Mouse (Mus musculus) C2C12 (cell line): Measurements from ENCODE around the gene Hyal2. TPM values are rescaled to one million over a fixed set of nuclear protein-coding genes. Genes with fewer than 3 reads are reported as not detected.

Experiments used
- H3K27me3 ChIP-seq: one replicate; pipeline ENCODE4 v1.6.1; 2011; ENCODE audit not compliant: control insufficient read depth, insufficient read depth, insufficient read length
- H3K36me3 ChIP-seq: one replicate; pipeline ENCODE4 v1.6.1; 2011; ENCODE audit not compliant: control insufficient read depth, insufficient read depth
- H3K4me3 ChIP-seq: one replicate; pipeline ENCODE4 v1.5.1; 2011; ENCODE audit warnings: mild to moderate bottlenecking, control low read depth; ENCODE audit not compliant: poor library complexity, insufficient read depth, severe bottlenecking
- H3K79me2 ChIP-seq: one replicate; pipeline ENCODE4 v1.6.1; 2011; ENCODE audit not compliant: control insufficient read depth, insufficient read depth
- H3K79me3 ChIP-seq: one replicate; pipeline ENCODE4 v1.6.1; 2011; ENCODE audit warnings: low read depth, control low read depth
- H3ac ChIP-seq: one replicate; pipeline ENCODE3; 2011; ENCODE audit warnings: low read depth; ENCODE audit not compliant: control insufficient read depth, insufficient read length
- CEBPB ChIP-seq: IDR thresholded peaks from one replicate; pipeline ENCODE4 v1.6.1; 2011; ENCODE audit warnings: low read depth, mild to moderate bottlenecking, control low read depth, moderate library complexity
- CTCF ChIP-seq: IDR thresholded peaks from one replicate; pipeline ENCODE4 v1.5.1; 2011; ENCODE audit not compliant: control insufficient read depth, insufficient read depth, insufficient read length
- FOSL1 ChIP-seq: IDR thresholded peaks from one replicate; pipeline ENCODE4 v1.8.0; 2011; ENCODE audit warnings: mild to moderate bottlenecking, low read length; ENCODE audit not compliant: poor library complexity, insufficient read depth, severe bottlenecking
- MAX ChIP-seq: IDR thresholded peaks from one replicate; pipeline ENCODE4 v1.6.1; 2011; ENCODE audit warnings: mild to moderate bottlenecking, control low read depth
- MYOD1 ChIP-seq: IDR thresholded peaks from one replicate; pipeline ENCODE4 v1.6.1; 2011; ENCODE audit warnings: low read depth; ENCODE audit not compliant: control insufficient read depth, insufficient read length
- MYOG ChIP-seq: IDR thresholded peaks from one replicate; pipeline ENCODE4 v1.6.1; 2011; ENCODE audit not compliant: control insufficient read depth, insufficient read length; ENCODE audit errors: extremely low read depth
- USF1 ChIP-seq: IDR thresholded peaks from one replicate; pipeline ENCODE4 v1.6.1; 2011; ENCODE audit warnings: low read depth, mild to moderate bottlenecking, control low read depth, moderate library complexity
- polyA plus RNA-seq: library from polyadenylated mRNA; unstranded; fragments of >200 nt; fragmentation: generic; extraction: Trizol; gene quantifications from one replicate; pipeline ENCODE4 v1.2.1, GENCODE M21; 2012; ENCODE audit warnings: missing spikeins

Hyal2 gene
- polyA plus RNA-seq, 1 experiment, result 59.7 TPM

GRCm38 (mm10) chr9:107533791-107534407 is 33.8 kb upstream of the Hyal2 start, which contains the start of gene Tmem115:
Tmem115 (plus strand) TSS chr9:107533945.
- no peak for TF ChIP-seq CTCF
- TF ChIP-seq USF1, result no peak
- TF ChIP-seq MYOG, result no peak
- no peak for TF ChIP-seq MAX
- no peak for TF ChIP-seq FOSL1
- TF ChIP-seq MYOD1, result no peak
- no peak for TF ChIP-seq CEBPB

DNA sequence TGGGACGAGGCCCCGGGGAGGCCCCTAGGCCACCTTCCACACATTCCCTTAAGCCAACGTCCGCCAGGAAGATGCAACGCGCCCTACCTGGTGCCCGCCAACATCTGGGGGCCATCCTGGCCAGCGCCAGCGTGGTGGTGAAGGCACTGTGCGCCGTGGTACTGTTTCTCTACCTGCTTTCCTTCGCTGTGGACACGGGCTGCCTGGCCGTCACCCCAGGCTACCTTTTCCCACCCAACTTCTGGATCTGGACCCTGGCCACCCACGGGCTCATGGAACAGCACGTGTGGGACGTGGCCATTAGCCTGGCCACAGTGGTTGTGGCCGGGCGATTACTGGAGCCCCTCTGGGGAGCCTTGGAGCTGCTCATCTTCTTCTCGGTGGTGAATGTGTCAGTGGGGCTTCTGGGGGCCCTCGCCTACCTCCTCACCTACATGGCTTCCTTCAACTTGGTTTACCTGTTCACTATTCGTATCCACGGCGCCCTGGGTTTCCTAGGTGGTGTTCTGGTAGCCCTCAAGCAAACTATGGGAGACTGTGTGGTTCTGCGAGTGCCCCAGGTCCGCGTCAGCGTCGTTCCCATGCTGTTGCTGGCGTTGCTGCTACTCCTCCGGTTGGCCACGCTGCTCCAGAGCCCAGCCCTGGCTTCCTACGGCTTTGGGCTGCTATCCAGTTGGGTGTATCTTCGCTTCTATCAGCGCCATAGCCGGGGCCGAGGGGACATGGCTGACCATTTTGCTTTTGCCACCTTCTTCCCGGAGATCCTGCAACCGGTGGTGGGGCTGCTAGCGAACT is 33.1 kb upstream of the Hyal2 start:
- peak overlapping the region; percentile 77 for H3ac ChIP-seq
- H3K4me3 ChIP-seq, result peak overlapping the region; percentile 74
- H3K79me2 ChIP-seq, result peaks cover 36% of the 10 kb centered on the region
- H3K79me3 ChIP-seq, result peaks cover 27% of the 10 kb centered on the region
- TF ChIP-seq MYOG, result no peak
- no peak for TF ChIP-seq MAX
- no peaks in the 10 kb centered on the region for H3K27me3 ChIP-seq
- peaks cover 15% of the 10 kb centered on the region for H3K36me3 ChIP-seq

More at GRCm38 (mm10) chr9:107533791-107534407, 33.8 kb upstream of the Hyal2 start, which contains the start of gene Tmem115:
- peak within 1 kb of the TSS; percentile 74 for H3K4me3 ChIP-seq
- peaks cover 14% of the 10 kb centered on the region for H3K36me3 ChIP-seq
- peak within 1 kb of the TSS; percentile 77 for H3ac ChIP-seq
- peaks cover 27% of the 10 kb centered on the region for H3K79me3 ChIP-seq
- H3K79me2 ChIP-seq, result peaks cover 36% of the 10 kb centered on the region
- H3K27me3 ChIP-seq, result no peaks in the 10 kb centered on the region

- H3K79me2 ChIP-seq, result peaks cover 36% of the 10 kb centered on the region
- H3K79me3 ChIP-seq, result peaks cover 27% of the 10 kb centered on the region
- H3K36me3 ChIP-seq, result peaks cover 15% of the 10 kb centered on the region
- H3K4me3 ChIP-seq, result no peak overlapping the region
- H3ac ChIP-seq, result no peak overlapping the region
- H3K27me3 ChIP-seq, result no peaks in the 10 kb centered on the region
- TF ChIP-seq FOSL1 (no peak), CTCF (no peak), MYOD1 (no peak), MYOG (no peak), USF1 (no peak), CEBPB (no peak), MAX (no peak)
Measured at GRCm38 (mm10) chr9:107538231-107538630, 29.5 kb upstream of the Hyal2 start.

DNA sequence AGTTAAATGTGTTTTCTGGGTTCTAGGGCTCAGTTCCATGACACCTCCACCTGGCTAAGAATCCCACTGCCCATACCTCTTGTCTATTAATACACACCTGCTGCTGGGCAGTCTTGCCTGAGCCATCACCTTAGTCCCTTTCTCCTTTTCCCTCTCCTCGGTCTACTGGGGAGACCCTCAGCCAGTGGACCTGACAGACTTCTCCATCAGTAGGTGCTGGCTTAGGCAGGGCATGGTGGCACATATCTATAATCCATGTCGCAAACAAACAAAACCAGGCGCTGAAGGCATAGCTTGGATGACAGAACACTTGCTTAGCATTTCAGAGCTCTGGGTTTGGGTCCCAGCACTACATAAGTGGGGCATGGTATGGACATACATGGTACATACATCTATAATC is 29.0 kb upstream of the Hyal2 start:
- Histone ChIP-seq H3K36me3 (peaks cover 15% of the 10 kb centered on the region), H3K79me2 (peaks cover 36% of the 10 kb centered on the region), H3K4me3 (no peak overlapping the region), H3K27me3 (no peaks in the 10 kb centered on the region), H3K79me3 (peaks cover 27% of the 10 kb centered on the region), H3ac (no peak overlapping the region)
- TF ChIP-seq CTCF (no peak), MYOG (no peak), CEBPB (no peak), MYOD1 (no peak), USF1 (no peak), FOSL1 (no peak), MAX (no peak)

DNA sequence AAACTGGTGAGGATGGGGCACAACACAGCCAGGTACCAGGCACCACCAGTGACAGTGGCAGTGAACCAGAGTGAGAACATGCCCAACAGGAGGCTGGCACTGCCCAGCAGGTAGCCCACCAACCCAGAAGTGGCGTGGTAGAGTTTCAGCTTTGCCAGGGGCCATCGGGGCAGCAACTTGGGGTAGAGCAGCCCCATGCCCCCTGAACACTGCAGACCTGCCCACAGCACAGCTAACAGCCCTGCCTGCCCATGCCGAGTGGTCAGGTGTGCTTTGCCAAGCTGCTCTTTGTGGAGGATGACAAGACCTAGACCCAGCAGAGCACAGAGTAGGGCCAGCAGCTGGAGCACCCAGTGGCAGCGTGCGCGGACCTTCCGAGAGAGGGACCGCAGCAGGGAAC is 27.8 kb upstream of the Hyal2 start:
- H3K36me3 ChIP-seq, result peaks cover 15% of the 10 kb centered on the region
- H3K4me3 ChIP-seq, result no peak overlapping the region
- no peaks in the 10 kb centered on the region for H3K27me3 ChIP-seq
- peaks cover 24% of the 10 kb centered on the region for H3K79me3 ChIP-seq
- H3ac ChIP-seq, result no peak overlapping the region
- peaks cover 26% of the 10 kb centered on the region for H3K79me2 ChIP-seq
- TF ChIP-seq MYOD1 (no peak), USF1 (no peak), FOSL1 (no peak), CTCF (no peak), MAX (no peak), CEBPB (no peak), MYOG (no peak)

- Histone ChIP-seq H3K79me3 (peaks cover 19% of the 10 kb centered on the region), H3ac (no peak overlapping the region), H3K36me3 (peaks cover 15% of the 10 kb centered on the region), H3K79me2 (peaks cover 21% of the 10 kb centered on the region), H3K4me3 (no peak overlapping the region), H3K27me3 (no peaks in the 10 kb centered on the region)
- TF ChIP-seq CTCF (no peak), MYOG (no peak), FOSL1 (no peak), MYOD1 (no peak), CEBPB (no peak), USF1 (no peak), MAX (no peak)
Measured at GRCm38 (mm10) chr9:107540420-107540819, 27.3 kb upstream of the Hyal2 start.
